Mouse (Mus musculus): ENCODE results near the gene Pakap. TPM values are rescaled to one million over a fixed set of nuclear protein-coding genes. Genes with fewer than 3 reads are reported as not detected.

Gene Pakap
- polyA plus RNA-seq, 1 experiment from 2014 or later, result 21.1 TPM

DNA sequence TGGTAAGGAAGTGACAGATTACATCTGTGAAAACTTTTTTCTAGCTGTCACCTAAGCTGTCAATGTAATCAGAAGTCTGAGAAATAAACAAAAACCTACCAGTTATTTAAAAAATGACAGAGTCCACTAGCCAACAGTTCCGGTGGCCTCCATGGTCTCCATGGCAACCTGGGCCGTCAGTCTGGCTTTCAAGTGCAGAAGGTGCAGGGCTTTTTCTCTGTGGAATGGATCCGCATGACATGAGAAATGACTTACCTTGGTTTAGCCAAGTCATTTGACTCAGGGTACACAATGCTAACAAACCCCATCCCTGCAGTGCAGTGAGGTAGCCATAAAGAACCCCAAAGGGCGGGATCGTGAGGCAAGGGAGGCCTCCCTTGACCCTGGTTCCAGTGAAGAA lies 354.2 kb downstream of the Pakap start:
- no peaks in the 10 kb centered on the region for H3K36me3 ChIP-seq (ENCODE audit: control insufficient read depth, insufficient read depth, low read length)
- no peaks in the 10 kb centered on the region for H3K27me3 ChIP-seq (ENCODE audit: control insufficient read depth, insufficient read depth, low read length)
- no peaks in the 10 kb centered on the region for H3K4me1 ChIP-seq (replicated peaks; ENCODE audit: control insufficient read depth, insufficient read depth, low read length)
- no peak for ATAC-seq (replicated peaks; ENCODE audit: low FRiP score)
- H3K4me2 ChIP-seq (ENCODE audit: low read depth, low read length, severe bottlenecking), result no peak overlapping the region
- no peak for DNase-seq (ENCODE audit: low spot score)
- no peak overlapping the region for H3K9ac ChIP-seq (ENCODE audit: low read length)
- 51% methylated on average over 5 of the region's 5 CpGs for WGBS
- no peak overlapping the region for H3K4me3 ChIP-seq (ENCODE audit: low read depth, low read length)
- H3K27ac ChIP-seq (ENCODE audit: low read depth, low read length), result no peak overlapping the region
- no peaks in the 10 kb centered on the region for H3K9me3 ChIP-seq (ENCODE audit: control insufficient read depth, low read length)

DNA sequence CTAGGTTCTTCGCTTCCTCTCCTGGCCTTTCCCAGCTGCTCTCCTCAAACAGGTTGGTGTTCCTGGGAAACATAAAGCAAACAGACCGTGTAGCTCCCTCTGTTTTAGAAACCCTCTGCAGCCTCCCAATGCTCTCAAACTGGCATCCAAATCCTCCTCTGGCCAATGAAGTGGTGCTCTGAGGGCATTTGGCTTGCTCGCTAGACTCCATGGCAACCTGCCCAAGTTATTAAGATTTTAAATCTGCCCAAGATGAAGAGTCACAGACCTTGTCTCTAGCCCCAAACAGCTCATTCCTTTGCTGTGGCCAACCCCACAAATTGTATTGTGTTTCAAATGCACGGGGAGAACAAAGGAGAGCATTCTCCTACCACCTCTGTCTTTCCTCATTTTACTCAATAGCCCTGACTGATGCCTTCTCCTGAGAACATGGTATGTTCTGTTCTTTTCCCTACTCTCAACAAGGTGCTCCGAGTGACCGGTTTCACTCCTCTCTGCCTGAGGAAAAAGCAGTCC lies 356.6 kb downstream of the Pakap start:
- Histone ChIP-seq H3K9ac (ENCODE audit: low read length) (no peak overlapping the region), H3K4me3 (ENCODE audit: low read depth, low read length) (no peak overlapping the region), H3K4me1 (replicated peaks; ENCODE audit: control insufficient read depth, insufficient read depth, low read length) (no peaks in the 10 kb centered on the region), H3K27me3 (ENCODE audit: control insufficient read depth, insufficient read depth, low read length) (no peaks in the 10 kb centered on the region), H3K9me3 (ENCODE audit: control insufficient read depth, low read length) (no peaks in the 10 kb centered on the region), H3K4me2 (ENCODE audit: low read depth, low read length, severe bottlenecking) (no peak overlapping the region), H3K36me3 (ENCODE audit: control insufficient read depth, insufficient read depth, low read length) (no peaks in the 10 kb centered on the region), H3K27ac (ENCODE audit: low read depth, low read length) (no peak overlapping the region)
- WGBS, result 80% methylated on average over 6 of the region's 6 CpGs
- DNase-seq (ENCODE audit: low spot score) (peak; percentile 23), ATAC-seq (replicated peaks; ENCODE audit: low FRiP score) (no peak)

DNA sequence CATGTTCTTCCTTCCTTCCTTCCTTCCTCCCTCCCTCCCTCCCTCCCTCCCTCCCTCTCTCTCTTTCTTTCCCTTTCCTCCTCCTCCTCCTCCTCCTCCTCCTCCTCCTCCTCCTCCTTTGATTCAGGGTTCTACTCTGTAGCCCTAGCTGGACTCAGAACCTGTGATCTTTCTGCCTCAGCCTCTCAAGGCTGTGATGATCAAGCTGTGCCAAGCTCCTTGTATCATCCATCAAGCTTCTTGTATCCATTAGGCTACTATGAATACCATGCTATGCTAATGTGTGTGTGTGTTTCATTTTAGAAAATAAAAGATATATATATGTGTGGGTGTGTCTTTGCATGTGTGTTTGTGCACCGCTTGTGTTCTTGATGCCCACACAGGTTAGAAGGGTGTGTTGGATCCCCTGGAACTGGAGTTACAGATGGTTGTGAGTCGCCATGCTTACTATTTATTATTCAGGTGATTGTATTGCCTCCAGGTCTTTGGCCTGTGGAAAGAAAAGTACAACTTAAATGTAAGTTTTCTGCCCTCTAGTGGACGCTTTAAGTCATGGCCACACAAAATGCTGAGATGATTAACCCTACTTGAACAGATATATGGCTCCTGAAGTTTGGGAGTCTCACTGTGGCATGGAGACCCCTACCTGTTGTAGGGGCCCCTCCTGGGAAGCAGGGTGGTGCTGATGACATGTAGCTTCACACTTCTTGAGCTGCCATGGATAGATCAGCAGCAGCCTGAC lies 359.7 kb downstream of the Pakap start:
- H3K4me1 ChIP-seq (replicated peaks; ENCODE audit: control insufficient read depth, insufficient read depth, low read length), result no peaks in the 10 kb centered on the region
- no peaks in the 10 kb centered on the region for H3K36me3 ChIP-seq (ENCODE audit: control insufficient read depth, insufficient read depth, low read length)
- no peak for DNase-seq (ENCODE audit: low spot score)
- H3K9ac ChIP-seq (ENCODE audit: low read length), result no peak overlapping the region
- no peak overlapping the region for H3K27ac ChIP-seq (ENCODE audit: low read depth, low read length)
- H3K4me2 ChIP-seq (ENCODE audit: low read depth, low read length, severe bottlenecking), result no peak overlapping the region
- H3K9me3 ChIP-seq (ENCODE audit: control insufficient read depth, low read length), result no peaks in the 10 kb centered on the region
- ATAC-seq (replicated peaks; ENCODE audit: low FRiP score), result no peak
- no peaks in the 10 kb centered on the region for H3K27me3 ChIP-seq (ENCODE audit: control insufficient read depth, insufficient read depth, low read length)
- H3K4me3 ChIP-seq (ENCODE audit: low read depth, low read length), result no peak overlapping the region
- WGBS, result 24% methylated on average over 3 of the region's 3 CpGs

DNA sequence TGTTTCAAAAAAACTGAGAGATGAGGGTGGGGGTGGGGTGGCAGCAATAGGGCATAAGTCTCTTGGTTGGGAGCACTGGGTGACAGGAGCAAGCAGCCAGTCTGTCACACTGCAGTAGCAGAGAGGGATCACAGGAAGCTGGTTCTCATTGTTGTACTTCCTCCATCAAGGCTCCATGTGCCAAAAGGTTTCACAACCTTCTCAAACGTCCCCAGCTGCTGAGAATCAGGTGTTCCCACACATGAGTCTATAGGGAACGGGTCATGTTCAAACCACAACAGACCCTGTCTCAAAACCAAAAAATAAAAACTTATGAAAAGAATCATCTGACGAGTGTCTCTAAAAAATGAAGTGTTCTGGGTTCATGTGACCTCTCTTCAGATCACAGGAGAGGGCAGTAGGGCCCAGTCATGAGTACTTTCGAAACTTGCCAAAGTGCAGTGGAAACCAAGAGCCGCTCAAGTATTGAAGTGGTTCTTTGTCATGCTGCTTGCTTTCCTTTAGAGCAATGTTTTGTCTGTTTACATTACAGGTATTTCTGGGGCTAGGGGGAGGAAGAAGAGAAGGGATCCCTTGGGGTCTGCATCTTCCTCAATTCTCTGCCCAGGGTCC lies 362.7 kb downstream of the Pakap start:
- no peak for ATAC-seq (replicated peaks; ENCODE audit: low FRiP score)
- Histone ChIP-seq H3K4me1 (replicated peaks; ENCODE audit: control insufficient read depth, insufficient read depth, low read length) (no peaks in the 10 kb centered on the region), H3K36me3 (ENCODE audit: control insufficient read depth, insufficient read depth, low read length) (no peaks in the 10 kb centered on the region), H3K9ac (ENCODE audit: low read length) (no peak overlapping the region), H3K4me2 (ENCODE audit: low read depth, low read length, severe bottlenecking) (no peak overlapping the region), H3K27ac (ENCODE audit: low read depth, low read length) (no peak overlapping the region), H3K9me3 (ENCODE audit: control insufficient read depth, low read length) (no peaks in the 10 kb centered on the region), H3K27me3 (ENCODE audit: control insufficient read depth, insufficient read depth, low read length) (no peaks in the 10 kb centered on the region), H3K4me3 (ENCODE audit: low read depth, low read length) (no peak overlapping the region)
- DNase-seq (ENCODE audit: low spot score), result peak; percentile 19
- WGBS, result 81% methylated on average over 5 of the region's 5 CpGs

DNA sequence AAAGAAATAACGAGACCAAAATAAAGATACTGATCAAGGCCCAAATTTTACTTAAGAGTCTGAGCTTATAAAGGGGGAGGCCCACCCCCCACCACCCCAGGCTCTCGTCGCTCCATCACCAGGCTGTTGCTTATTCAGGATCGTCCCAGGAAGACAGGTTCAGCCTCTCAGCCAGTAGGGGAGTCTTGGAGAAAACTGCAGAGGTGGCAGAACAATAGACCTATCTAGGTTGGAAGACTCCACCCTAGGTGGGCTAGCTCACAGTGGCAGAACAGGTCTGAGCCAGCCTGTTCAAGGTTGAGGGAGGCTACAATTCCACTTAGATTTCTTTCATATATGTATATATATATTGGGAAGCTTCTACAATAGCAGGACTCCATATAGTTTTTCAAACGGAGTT lies 366.2 kb downstream of the Pakap start:
- no peaks in the 10 kb centered on the region for H3K36me3 ChIP-seq (ENCODE audit: control insufficient read depth, insufficient read depth, low read length)
- no peak overlapping the region for H3K4me3 ChIP-seq (ENCODE audit: low read depth, low read length)
- H3K27ac ChIP-seq (ENCODE audit: low read depth, low read length), result no peak overlapping the region
- no peaks in the 10 kb centered on the region for H3K27me3 ChIP-seq (ENCODE audit: control insufficient read depth, insufficient read depth, low read length)
- H3K9ac ChIP-seq (ENCODE audit: low read length), result no peak overlapping the region
- ATAC-seq (replicated peaks; ENCODE audit: low FRiP score) (no peak), DNase-seq (ENCODE audit: low spot score) (peak; percentile 18)
- no peaks in the 10 kb centered on the region for H3K9me3 ChIP-seq (ENCODE audit: control insufficient read depth, low read length)
- no peaks in the 10 kb centered on the region for H3K4me1 ChIP-seq (replicated peaks; ENCODE audit: control insufficient read depth, insufficient read depth, low read length)
- no peak overlapping the region for H3K4me2 ChIP-seq (ENCODE audit: low read depth, low read length, severe bottlenecking)
- WGBS, result 79% methylated on average over 5 of the region's 5 CpGs

DNA sequence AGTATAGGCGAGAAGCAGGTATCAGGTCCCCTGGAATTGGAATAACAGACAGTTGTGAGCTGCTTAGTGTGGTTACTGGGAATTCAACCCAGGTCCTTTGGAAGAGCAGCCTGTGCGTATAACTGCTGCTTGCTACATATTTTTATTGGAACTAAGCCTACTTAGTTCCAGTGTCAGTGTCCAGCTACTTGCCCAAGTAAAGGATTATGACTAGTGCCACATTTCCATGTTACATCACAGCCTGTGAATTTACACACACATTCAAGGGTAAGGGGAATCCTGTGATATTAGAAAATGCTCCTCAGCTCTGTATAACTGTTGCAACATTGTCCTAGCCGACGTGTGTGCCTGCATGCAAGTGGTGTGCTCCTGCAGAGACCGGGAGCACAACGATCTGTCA lies 369.3 kb downstream of the Pakap start:
- DNase-seq (ENCODE audit: low spot score) (no peak), ATAC-seq (replicated peaks; ENCODE audit: low FRiP score) (no peak)
- no peaks in the 10 kb centered on the region for H3K27me3 ChIP-seq (ENCODE audit: control insufficient read depth, insufficient read depth, low read length)
- no peaks in the 10 kb centered on the region for H3K36me3 ChIP-seq (ENCODE audit: control insufficient read depth, insufficient read depth, low read length)
- no peak overlapping the region for H3K9ac ChIP-seq (ENCODE audit: low read length)
- H3K4me3 ChIP-seq (ENCODE audit: low read depth, low read length), result no peak overlapping the region
- H3K4me1 ChIP-seq (replicated peaks; ENCODE audit: control insufficient read depth, insufficient read depth, low read length), result no peaks in the 10 kb centered on the region
- 88% methylated on average over 6 of the region's 6 CpGs for WGBS
- H3K4me2 ChIP-seq (ENCODE audit: low read depth, low read length, severe bottlenecking), result no peak overlapping the region
- no peaks in the 10 kb centered on the region for H3K9me3 ChIP-seq (ENCODE audit: control insufficient read depth, low read length)
- no peak overlapping the region for H3K27ac ChIP-seq (ENCODE audit: low read depth, low read length)

DNA sequence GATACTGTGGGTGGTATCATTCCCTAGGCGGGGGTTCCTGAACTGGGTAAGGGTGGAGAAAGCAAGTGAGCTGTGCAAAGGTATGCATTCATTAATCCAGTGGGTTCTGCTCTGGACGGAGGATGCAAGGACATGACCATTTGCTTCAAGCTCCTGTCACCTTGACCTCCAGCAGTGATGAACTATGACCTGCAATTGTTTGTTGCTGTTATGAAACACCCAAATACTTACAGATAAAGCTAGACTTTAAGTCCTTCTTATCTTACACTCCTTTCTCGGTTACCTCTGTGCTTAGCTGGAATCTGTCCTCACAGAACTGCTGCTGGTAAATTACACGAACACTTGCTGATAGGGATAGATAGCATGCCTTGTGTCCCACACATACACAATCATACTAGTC lies 372.7 kb downstream of the Pakap start:
- H3K27me3 ChIP-seq (ENCODE audit: control insufficient read depth, insufficient read depth, low read length), result no peaks in the 10 kb centered on the region
- no peak overlapping the region for H3K4me2 ChIP-seq (ENCODE audit: low read depth, low read length, severe bottlenecking)
- DNase-seq (ENCODE audit: low spot score) (no peak), ATAC-seq (replicated peaks; ENCODE audit: low FRiP score) (no peak)
- 91% methylated on average over 4 of the region's 4 CpGs for WGBS
- H3K4me3 ChIP-seq (ENCODE audit: low read depth, low read length), result no peak overlapping the region
- H3K36me3 ChIP-seq (ENCODE audit: control insufficient read depth, insufficient read depth, low read length), result peaks cover 3% of the 10 kb centered on the region; the same call in 1 of the 2 replicates
- H3K9me3 ChIP-seq (ENCODE audit: control insufficient read depth, low read length), result no peaks in the 10 kb centered on the region
- H3K27ac ChIP-seq (ENCODE audit: low read depth, low read length), result no peak overlapping the region
- no peak overlapping the region for H3K9ac ChIP-seq (ENCODE audit: low read length)
- H3K4me1 ChIP-seq (replicated peaks; ENCODE audit: control insufficient read depth, insufficient read depth, low read length), result no peaks in the 10 kb centered on the region

DNA sequence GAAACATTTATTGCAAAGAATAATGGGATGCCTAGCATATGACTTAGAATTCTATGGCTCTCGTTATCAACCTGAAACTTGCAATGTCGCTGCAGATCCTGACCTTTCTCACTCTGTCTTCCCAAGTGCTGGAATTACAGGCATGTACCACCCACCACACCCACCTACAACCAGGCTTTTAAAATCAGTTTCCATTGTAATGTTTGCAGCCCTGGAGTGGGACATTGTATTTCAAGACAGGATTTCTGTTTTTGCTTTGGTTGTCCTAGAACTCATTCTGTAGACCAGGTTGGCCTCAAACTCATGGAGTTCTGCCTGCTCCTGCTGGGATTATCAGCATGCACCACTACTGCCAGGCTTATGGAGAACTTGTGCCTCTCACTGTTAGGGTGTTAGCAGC lies 374.9 kb downstream of the Pakap start:
- Histone ChIP-seq H3K9me3 (ENCODE audit: control insufficient read depth, low read length) (no peaks in the 10 kb centered on the region), H3K27ac (ENCODE audit: low read depth, low read length) (no peak overlapping the region), H3K27me3 (ENCODE audit: control insufficient read depth, insufficient read depth, low read length) (no peaks in the 10 kb centered on the region), H3K4me2 (ENCODE audit: low read depth, low read length, severe bottlenecking) (no peak overlapping the region), H3K4me3 (ENCODE audit: low read depth, low read length) (no peak overlapping the region), H3K36me3 (ENCODE audit: control insufficient read depth, insufficient read depth, low read length) (peaks cover 3% of the 10 kb centered on the region; the same call in 1 of the 2 replicates), H3K9ac (ENCODE audit: low read length) (no peak overlapping the region), H3K4me1 (replicated peaks; ENCODE audit: control insufficient read depth, insufficient read depth, low read length) (no peaks in the 10 kb centered on the region)
- 92% methylated on average over 2 of the region's 2 CpGs for WGBS
- no peak for DNase-seq (ENCODE audit: low spot score)
- ATAC-seq (replicated peaks; ENCODE audit: low FRiP score), result no peak
